Mouse (Mus musculus): Measurements from ENCODE around the gene Vmn1r113.
"Not testable (repeated sequence)": the region's sequence is repeated elsewhere in the genome, so short reads cannot be mapped to it uniquely, and the experiment has no call there.

Vmn1r113 gene

DNA sequence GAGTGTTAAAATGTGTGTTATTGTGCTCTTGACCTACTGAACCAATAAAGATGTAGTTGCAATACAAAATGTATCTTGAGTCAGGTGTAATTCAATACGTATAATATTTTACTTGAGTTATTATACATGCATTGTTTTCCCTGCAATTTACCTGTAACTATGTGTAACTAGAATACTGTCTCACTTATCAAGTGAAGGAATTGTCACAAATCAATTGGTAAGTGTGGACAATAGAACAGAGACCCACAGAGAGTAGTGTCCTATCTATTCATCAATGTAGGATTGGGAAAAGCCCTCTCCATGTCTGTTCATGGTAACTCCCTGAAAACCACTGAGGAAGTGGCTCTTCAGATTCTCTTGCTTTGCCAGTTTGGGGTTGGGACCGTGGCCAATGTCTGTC, at the start of gene Vmn1r113:
Gene Vmn1r113 (plus strand): TSS at position 301 of the 400 bp plus-strand sequence.
- not testable (repeated sequence) for DNase-seq (ENCODE audit: low spot score in 2 of 2)

DNA sequence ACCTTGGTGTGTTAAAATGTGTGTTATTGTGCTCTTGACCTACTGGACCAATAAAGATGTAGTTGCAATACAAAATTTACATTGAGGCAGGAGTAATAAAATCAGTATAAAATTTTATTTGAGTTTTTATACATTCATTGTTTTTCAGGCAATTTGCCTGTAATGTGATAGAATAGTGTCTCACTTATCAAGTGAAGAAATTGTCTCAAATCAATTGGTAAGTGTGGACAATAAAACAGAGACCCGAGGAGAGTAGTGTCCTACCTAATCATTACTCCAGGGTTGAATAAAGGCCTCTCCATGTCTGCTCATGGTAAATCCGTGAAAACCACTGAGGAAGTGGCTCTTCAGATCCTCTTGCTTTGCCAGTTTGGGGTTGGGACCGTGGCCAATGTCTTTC, 16.2 kb upstream of the Vmn1r113 start, which contains the start of gene Vmn1r112:
Gene Vmn1r112 (plus strand): TSS at position 301 of the 400 bp plus-strand sequence.
- not testable (repeated sequence) for DNase-seq (ENCODE audit: low spot score in 2 of 2)

- DNase-seq (ENCODE audit: low spot score in 2 of 2) = not testable (repeated sequence)
These were observed 25.0 kb downstream of the Vmn1r113 start, which contains the start of gene Vmn1r114 for GRCm38 (mm10) chr7:20812086-20812485. TSS of gene Vmn1r114 (minus strand) at chr7:20812186.
